Mouse (Mus musculus): Measurements from ENCODE around the gene Zfp691. TPM values are rescaled to one million over a fixed set of nuclear protein-coding genes. Genes with fewer than 3 reads are reported as not detected.

Gene Zfp691
- total and polyA plus RNA-seq, 2 experiments from 2014 or later: 12.9 to 13.7 TPM

DNA sequence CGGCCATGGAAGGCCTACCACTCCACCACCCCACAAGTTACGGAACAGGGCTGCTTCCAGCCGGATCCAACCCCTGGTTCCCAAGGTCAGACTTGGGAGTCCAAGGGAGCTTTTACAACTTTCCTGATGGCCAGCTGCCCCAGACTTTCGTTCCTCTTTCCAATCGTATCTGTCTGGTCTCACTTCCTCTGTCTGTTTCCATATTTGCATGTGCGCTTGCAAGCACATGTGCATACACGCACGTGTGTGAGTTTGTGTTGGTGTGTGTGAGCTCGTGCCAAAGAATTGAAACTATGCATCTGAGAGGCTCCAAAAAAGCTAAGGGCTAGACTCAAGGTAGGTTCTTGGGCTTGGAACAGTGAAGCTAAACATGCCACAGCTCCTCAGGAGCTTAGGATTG, 7.5 kb upstream of the Zfp691 start:
- Histone ChIP-seq H3K4me2 (ENCODE audit: low read depth, low read length) (no peak overlapping the region), H3K4me3 (ENCODE audit: low read depth, low read length) (no peak overlapping the region), H3K27ac (ENCODE audit: low read depth) (no peak overlapping the region), H3K36me3 (replicated peaks; ENCODE audit: control insufficient read depth, insufficient read depth, low read length) (no peaks in the 10 kb centered on the region), H3K9ac (replicated peaks; ENCODE audit: low read depth, low read length) (no peak overlapping the region), H3K4me1 (ENCODE audit: control insufficient read depth, insufficient read depth) (no peaks in the 10 kb centered on the region), H3K27me3 (ENCODE audit: control insufficient read depth, insufficient read depth, low read length) (no peaks in the 10 kb centered on the region), H3K9me3 (replicated peaks; ENCODE audit: control insufficient read depth, low read length) (no peaks in the 10 kb centered on the region)
- ATAC-seq (ENCODE audit: insufficient read depth, low read depth): no peak
- DNase-seq (ENCODE audit: low spot score): no peak
- TF ChIP-seq EP300 (IDR thresholded peaks at IDR 0.05; ENCODE audit: low read depth) (no peak), CTCF (IDR thresholded peaks at IDR 0.05; ENCODE audit: low read depth) (no peak)
- WGBS: 77% methylated on average over 9 of the region's 9 CpGs

DNA sequence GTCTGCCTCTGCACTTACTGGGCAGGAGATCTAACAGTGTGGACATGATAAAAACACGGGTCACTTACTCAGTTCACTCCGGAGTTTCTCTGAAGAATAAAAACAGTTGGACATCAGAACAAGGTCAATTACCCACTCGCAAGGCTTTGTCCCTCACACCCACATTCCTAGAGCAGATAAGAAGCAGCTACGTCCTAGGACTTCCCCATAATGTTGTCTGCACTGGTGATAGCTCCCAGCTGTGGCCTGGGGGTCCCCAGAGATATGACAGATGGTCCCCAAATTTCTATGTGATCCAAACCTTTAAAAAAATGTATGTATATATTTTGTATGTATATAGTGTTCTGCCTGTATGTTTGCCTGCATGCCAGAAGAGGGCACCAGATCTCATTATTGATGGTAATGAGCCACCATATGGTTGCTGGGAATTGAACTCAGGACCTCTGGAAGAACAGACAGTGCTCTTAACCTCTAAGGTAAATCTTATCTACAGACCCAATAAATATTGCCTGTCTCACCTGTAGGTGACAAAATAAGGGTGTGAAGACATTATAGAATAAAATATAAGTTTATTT, 6.2 kb upstream of the Zfp691 start:
- DNase-seq (ENCODE audit: low spot score) (no peak), ATAC-seq (ENCODE audit: insufficient read depth, low read depth) (no peak)
- Histone ChIP-seq H3K4me1 (ENCODE audit: control insufficient read depth, insufficient read depth) (no peaks in the 10 kb centered on the region), H3K27ac (ENCODE audit: low read depth) (no peak overlapping the region), H3K4me2 (ENCODE audit: low read depth, low read length) (no peak overlapping the region), H3K27me3 (ENCODE audit: control insufficient read depth, insufficient read depth, low read length) (no peaks in the 10 kb centered on the region), H3K4me3 (ENCODE audit: low read depth, low read length) (no peak overlapping the region), H3K36me3 (replicated peaks; ENCODE audit: control insufficient read depth, insufficient read depth, low read length) (no peaks in the 10 kb centered on the region), H3K9me3 (replicated peaks; ENCODE audit: control insufficient read depth, low read length) (no peaks in the 10 kb centered on the region), H3K9ac (replicated peaks; ENCODE audit: low read depth, low read length) (no peak overlapping the region)
- TF ChIP-seq CTCF (IDR thresholded peaks at IDR 0.05; ENCODE audit: low read depth) (no peak), EP300 (IDR thresholded peaks at IDR 0.05; ENCODE audit: low read depth) (no peak)
- 30% methylated on average over 4 of the region's 4 CpGs for WGBS

DNA sequence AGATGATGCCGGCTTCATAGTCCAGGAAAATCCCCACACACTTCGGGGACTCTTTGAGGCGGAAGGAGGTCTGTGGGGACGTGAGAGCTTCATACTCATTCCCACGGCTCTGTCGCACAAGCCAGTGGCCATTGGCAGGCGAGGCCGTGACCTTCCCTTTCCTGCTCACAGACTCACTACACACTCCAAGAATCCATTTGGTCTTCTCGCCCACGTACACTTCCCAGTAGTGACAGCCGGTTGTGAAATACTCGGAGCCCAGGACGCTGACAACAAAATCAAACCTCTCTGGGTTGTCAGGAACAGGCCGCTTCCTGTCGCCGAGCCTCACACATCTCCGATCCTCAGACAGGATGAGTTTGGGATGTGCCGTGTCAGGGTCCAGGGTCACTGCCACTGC, 4.3 kb upstream of the Zfp691 start:
- no peaks in the 10 kb centered on the region for H3K36me3 ChIP-seq (replicated peaks; ENCODE audit: control insufficient read depth, insufficient read depth, low read length)
- ATAC-seq (ENCODE audit: insufficient read depth, low read depth) (no peak), DNase-seq (ENCODE audit: low spot score) (peak; percentile 17)
- TF ChIP-seq EP300 (IDR thresholded peaks at IDR 0.05; ENCODE audit: low read depth): no peak
- TF ChIP-seq CTCF (IDR thresholded peaks at IDR 0.05; ENCODE audit: low read depth): no peak
- WGBS: 37% methylated on average over 18 of the region's 18 CpGs
- no peaks in the 10 kb centered on the region for H3K27me3 ChIP-seq (ENCODE audit: control insufficient read depth, insufficient read depth, low read length)
- H3K9me3 ChIP-seq (replicated peaks; ENCODE audit: control insufficient read depth, low read length): no peaks in the 10 kb centered on the region
- H3K27ac ChIP-seq (ENCODE audit: low read depth): no peak overlapping the region
- no peak overlapping the region for H3K4me2 ChIP-seq (ENCODE audit: low read depth, low read length)
- no peaks in the 10 kb centered on the region for H3K4me1 ChIP-seq (ENCODE audit: control insufficient read depth, insufficient read depth)
- no peak overlapping the region for H3K4me3 ChIP-seq (ENCODE audit: low read depth, low read length)
- H3K9ac ChIP-seq (replicated peaks; ENCODE audit: low read depth, low read length): no peak overlapping the region

DNA sequence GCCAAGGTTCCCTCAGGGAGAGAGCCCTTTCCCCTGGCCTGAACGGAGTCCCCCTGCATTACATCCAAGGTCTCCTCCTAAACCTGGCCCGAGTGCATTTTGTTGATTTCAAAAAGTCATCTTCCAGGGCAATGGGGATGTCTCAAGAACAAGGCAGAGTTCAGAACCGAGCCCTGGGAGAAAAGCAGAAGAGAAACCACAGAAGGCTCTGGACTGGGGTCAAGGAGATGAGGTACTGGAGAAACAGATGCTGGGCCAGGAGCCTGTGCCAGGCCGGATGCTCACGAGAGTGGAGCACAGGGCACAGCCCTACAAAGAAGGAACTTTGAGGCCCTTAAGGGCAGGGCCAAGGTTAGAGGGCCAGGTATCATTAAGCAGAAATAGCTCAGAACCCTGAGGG, 3.7 kb upstream of the Zfp691 start:
- no peak for TF ChIP-seq CTCF (IDR thresholded peaks at IDR 0.05; ENCODE audit: low read depth)
- TF ChIP-seq EP300 (IDR thresholded peaks at IDR 0.05; ENCODE audit: low read depth): no peak
- Histone ChIP-seq H3K4me1 (ENCODE audit: control insufficient read depth, insufficient read depth) (peaks cover 5% of the 10 kb centered on the region; the same call in 1 of the 2 replicates), H3K27ac (ENCODE audit: low read depth) (no peak overlapping the region), H3K9ac (replicated peaks; ENCODE audit: low read depth, low read length) (no peak overlapping the region), H3K27me3 (ENCODE audit: control insufficient read depth, insufficient read depth, low read length) (no peaks in the 10 kb centered on the region), H3K4me3 (ENCODE audit: low read depth, low read length) (no peak overlapping the region), H3K36me3 (replicated peaks; ENCODE audit: control insufficient read depth, insufficient read depth, low read length) (no peaks in the 10 kb centered on the region), H3K9me3 (replicated peaks; ENCODE audit: control insufficient read depth, low read length) (no peaks in the 10 kb centered on the region), H3K4me2 (ENCODE audit: low read depth, low read length) (no peak overlapping the region)
- no peak for DNase-seq (ENCODE audit: low spot score)
- 49% methylated on average over 5 of the region's 5 CpGs for WGBS
- ATAC-seq (ENCODE audit: insufficient read depth, low read depth): no peak

DNA sequence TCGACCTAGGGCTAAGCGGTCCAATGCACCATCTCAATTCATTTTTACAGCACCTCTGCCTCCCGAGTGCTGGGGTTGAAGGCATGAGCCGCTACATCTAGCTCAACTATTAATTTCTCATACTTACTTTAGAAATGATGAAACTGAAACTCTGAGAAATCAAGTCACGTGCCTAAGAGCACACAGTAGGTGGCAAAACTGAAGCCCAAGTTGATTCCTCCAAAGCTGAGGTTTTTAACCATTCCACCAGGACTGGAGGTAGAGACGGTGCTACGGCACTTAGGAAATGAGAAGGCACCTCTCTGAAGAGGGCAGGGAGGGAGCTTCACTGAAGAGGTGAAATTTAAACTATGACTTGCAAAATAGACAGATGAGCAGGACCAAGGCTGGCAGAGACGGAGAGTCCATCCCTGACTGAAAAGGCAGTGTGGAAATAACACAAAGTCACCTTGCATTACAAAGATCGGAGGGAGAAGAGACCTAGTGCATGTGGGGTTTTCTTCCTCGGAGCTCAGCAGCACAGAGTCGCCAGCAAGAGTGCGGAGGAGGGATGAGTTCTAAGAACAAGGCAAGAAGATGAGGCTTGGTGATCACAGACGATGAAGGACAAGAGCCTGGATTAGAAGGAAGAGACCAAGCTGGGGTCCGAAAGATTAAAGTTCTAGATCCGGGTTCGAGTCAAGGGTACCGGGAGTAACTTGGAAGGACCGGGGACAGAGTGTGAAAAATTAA, 910 bp downstream of the Zfp691 start:
- H3K4me3 ChIP-seq (ENCODE audit: low read depth, low read length): peak overlapping the region; percentile 93
- ATAC-seq (ENCODE audit: insufficient read depth, low read depth): no peak
- no peaks in the 10 kb centered on the region for H3K27me3 ChIP-seq (ENCODE audit: control insufficient read depth, insufficient read depth, low read length)
- peaks cover 24% of the 10 kb centered on the region for H3K36me3 ChIP-seq (replicated peaks; ENCODE audit: control insufficient read depth, insufficient read depth, low read length)
- H3K9ac ChIP-seq (replicated peaks; ENCODE audit: low read depth, low read length): peak overlapping the region; percentile 89
- no peaks in the 10 kb centered on the region for H3K9me3 ChIP-seq (replicated peaks; ENCODE audit: control insufficient read depth, low read length)
- peaks cover 16% of the 10 kb centered on the region; the same call in 1 of the 2 replicates for H3K4me1 ChIP-seq (ENCODE audit: control insufficient read depth, insufficient read depth)
- H3K4me2 ChIP-seq (ENCODE audit: low read depth, low read length): peak overlapping the region; percentile 80
- no peak for DNase-seq (ENCODE audit: low spot score)
- H3K27ac ChIP-seq (ENCODE audit: low read depth): peak overlapping the region; percentile 93
- WGBS: 28% methylated on average over 18 of the region's 18 CpGs
- TF ChIP-seq EP300 (IDR thresholded peaks at IDR 0.05; ENCODE audit: low read depth) (no peak), CTCF (IDR thresholded peaks at IDR 0.05; ENCODE audit: low read depth) (no peak)

All from heart, postnatal 0 days (tissue).